Mouse (Mus musculus) liver, embryonic 13.5 days (tissue): ENCODE results near the gene Ddi2. TPM values are rescaled to one million over a fixed set of nuclear protein-coding genes. Genes with fewer than 3 reads are reported as not detected.

Source experiments
- ATAC-seq: fragments of 200-750 bp; cut with Nextera tagmentation; 2 replicates; pipeline ENCODE4 v1.8.0; 2017; ENCODE audit warnings: low read depth, mild to moderate bottlenecking, moderate number of reproducible peaks, moderate library complexity
- DNase-seq: peaks from one replicate; pipeline ENCODE4 v3.0.0; 2022
- H3K27ac ChIP-seq: fragments of 300-500 bp; sonication (generic); 2 replicates; pipeline ENCODE4 v1.5.1; 2015; ENCODE audit warnings: moderate library complexity, mild to moderate bottlenecking, inconsistent platforms
- H3K27me3 ChIP-seq: fragments of 300-500 bp; sonication (generic); 2 replicates; pipeline ENCODE4 v1.6.1; 2015; ENCODE audit warnings: mild to moderate bottlenecking, inconsistent platforms
- H3K36me3 ChIP-seq: fragments of 300-500 bp; sonication (generic); 2 replicates; pipeline ENCODE4 v1.6.1; 2015; ENCODE audit warnings: mild to moderate bottlenecking, inconsistent platforms
- H3K4me1 ChIP-seq: fragments of 300-500 bp; sonication (generic); replicated peaks from 2 replicates; pipeline ENCODE4 v1.6.1; 2015; ENCODE audit warnings: inconsistent platforms
- H3K4me2 ChIP-seq: fragments of 300-500 bp; sonication (generic); 2 replicates; pipeline ENCODE4 v1.6.1; 2015; ENCODE audit warnings: inconsistent platforms, mild to moderate bottlenecking, moderate library complexity
- H3K4me3 ChIP-seq: fragments of 300-500 bp; sonication (generic); replicated peaks from 2 replicates; pipeline ENCODE4 v1.5.1; 2015; ENCODE audit warnings: mild to moderate bottlenecking, inconsistent platforms
- H3K9ac ChIP-seq: fragments of 300-500 bp; sonication (generic); 2 replicates; pipeline ENCODE4 v1.6.1; 2015; ENCODE audit warnings: mild to moderate bottlenecking, inconsistent platforms
- H3K9me3 ChIP-seq: fragments of 300-500 bp; sonication (generic); replicated peaks from 2 replicates; pipeline ENCODE4 v1.6.1; 2016; ENCODE audit warnings: inconsistent platforms
- WGBS: fragments of 180-500 bp; shearing (Covaris S2); methylation state at CpG from one replicate; pipeline ENCODE4 v1.1.7; 2015; ENCODE audit not compliant: insufficient replicate concordance; 5-methylcytosine and 5-hydroxymethylcytosine counted together
- polyA plus RNA-seq: library from polyadenylated mRNA; unstranded; fragments of >200 nt; fragmentation: Nextera tagmentation; extraction: Ambion mirVana; gene quantifications from 2 replicates; pipeline ENCODE4 v1.2.1, GENCODE M21; 2015

Ddi2 gene
- polyA plus RNA-seq, 1 experiment from 2014 or later: 15.0 TPM

DNA sequence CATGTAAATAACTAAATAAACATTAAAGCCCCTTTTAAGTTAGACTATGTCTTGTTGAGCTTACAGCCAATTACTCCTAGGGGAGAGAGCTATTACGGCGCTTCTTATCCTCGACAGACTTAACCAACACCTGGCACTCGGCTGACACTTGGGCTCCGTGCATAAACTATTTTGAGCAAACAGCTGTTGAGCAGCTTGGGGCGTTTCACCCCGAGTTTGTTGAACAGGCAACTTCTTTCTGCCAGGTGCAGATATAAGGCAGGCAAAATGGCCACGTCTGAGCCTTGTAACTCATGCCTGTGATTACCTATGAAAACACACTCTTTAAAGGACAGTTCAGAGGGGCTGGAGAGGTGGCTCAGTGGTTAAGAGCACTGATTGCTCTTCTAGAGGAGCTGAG, 14.8 kb upstream of the Ddi2 start:
- Histone ChIP-seq H3K27ac (no peak overlapping the region), H3K4me3 (no peak overlapping the region), H3K9ac (no peak overlapping the region), H3K36me3 (no peaks in the 10 kb centered on the region), H3K4me1 (peaks cover 40% of the 10 kb centered on the region), H3K9me3 (no peaks in the 10 kb centered on the region), H3K4me2 (no peak overlapping the region), H3K27me3 (no peaks in the 10 kb centered on the region)
- ATAC-seq (no peak), DNase-seq (no peak)
- WGBS: 69% methylated on average over 8 of the region's 8 CpGs

DNA sequence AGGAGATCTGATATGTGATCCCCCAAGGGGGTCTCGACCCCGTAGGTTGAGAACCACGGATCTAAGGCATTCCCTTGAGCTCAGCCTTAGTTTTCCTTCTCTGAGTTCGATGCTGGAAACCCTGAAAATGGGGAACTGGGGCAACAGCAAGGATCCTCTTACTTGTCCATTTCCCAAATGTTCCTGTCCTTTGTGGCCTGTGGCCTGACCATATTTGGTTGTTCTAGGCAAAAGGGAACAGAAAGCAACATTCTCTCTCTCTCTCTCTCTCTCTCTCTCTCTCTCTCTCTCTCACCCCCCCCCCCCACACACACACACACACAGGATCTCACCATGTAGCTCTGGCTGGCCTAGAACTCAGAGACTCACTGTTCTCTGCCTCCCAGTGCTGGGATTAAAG, 13.6 kb upstream of the Ddi2 start:
- ATAC-seq (no peak), DNase-seq (no peak)
- Histone ChIP-seq H3K36me3 (no peaks in the 10 kb centered on the region), H3K4me3 (no peak overlapping the region), H3K4me2 (no peak overlapping the region), H3K27me3 (no peaks in the 10 kb centered on the region), H3K9ac (no peak overlapping the region), H3K4me1 (peaks cover 34% of the 10 kb centered on the region), H3K9me3 (no peaks in the 10 kb centered on the region), H3K27ac (no peak overlapping the region)
- WGBS: 52% methylated on average over 4 of the region's 4 CpGs

GRCm38 (mm10) chr4:141735206-141735560, 12.0 kb upstream of the Ddi2 start:
- peak overlapping the region; percentile 27; the same call in 1 of the 2 replicates for H3K27ac ChIP-seq
- 31% methylated on average over 9 of the region's 9 CpGs for WGBS
- H3K4me2 ChIP-seq: peak overlapping the region; percentile 67
- no peak for DNase-seq
- H3K9ac ChIP-seq: no peak overlapping the region
- peak overlapping the region; percentile 49; the same call in 1 of the 2 replicates for H3K4me3 ChIP-seq
- H3K36me3 ChIP-seq: no peaks in the 10 kb centered on the region
- ATAC-seq: no peak
- H3K4me1 ChIP-seq: peaks cover 37% of the 10 kb centered on the region
- 0 out of 2 replicates have a peak, but pooled peaks cover 5% of the 10 kb centered on the region for H3K27me3 ChIP-seq
- no peaks in the 10 kb centered on the region for H3K9me3 ChIP-seq

DNA sequence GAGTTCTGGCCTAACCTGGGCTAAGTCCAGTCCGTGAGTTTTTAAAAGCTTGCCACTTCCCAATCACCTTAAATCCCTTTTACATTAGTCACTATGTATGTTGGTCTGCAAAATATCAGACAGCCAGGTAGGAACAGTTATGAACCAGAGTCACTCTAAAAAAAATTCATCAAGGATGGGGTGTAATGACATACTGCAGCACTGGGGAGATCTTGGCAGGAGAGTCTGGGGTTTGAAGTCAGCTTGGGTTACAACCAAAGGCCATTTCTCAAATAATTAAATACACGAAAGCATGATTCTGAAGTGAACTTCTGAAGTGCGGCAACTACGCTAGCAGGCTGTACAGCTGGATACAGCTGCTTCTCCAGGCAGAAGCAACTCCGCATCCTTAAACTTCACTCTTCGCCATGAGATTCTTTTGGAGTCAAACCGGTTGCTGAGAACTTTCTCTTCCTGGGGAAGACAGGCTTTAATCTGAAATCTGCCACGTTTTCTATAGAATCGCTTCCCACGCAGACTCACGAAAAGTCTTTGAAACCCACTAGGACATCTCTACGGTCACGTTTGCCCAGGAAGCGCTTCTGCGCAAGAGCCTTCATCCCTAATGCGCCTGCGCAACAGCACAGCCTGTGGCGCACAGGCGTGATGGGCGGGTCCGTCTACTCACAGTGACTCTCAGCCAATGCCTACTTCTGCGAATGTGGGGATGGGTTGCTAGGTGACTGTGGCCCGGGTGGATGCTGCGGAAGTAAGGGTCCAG, 11.4 kb upstream of the Ddi2 start:
- Histone ChIP-seq H3K9me3 (no peaks in the 10 kb centered on the region), H3K4me3 (peak overlapping the region; percentile 49), H3K27ac (peak overlapping the region; percentile 53), H3K9ac (peak overlapping the region; percentile 61; the same call in 1 of the 2 replicates), H3K27me3 (0 out of 2 replicates have a peak, but pooled peaks cover 7% of the 10 kb centered on the region), H3K36me3 (no peaks in the 10 kb centered on the region), H3K4me2 (peak overlapping the region; percentile 67), H3K4me1 (peaks cover 39% of the 10 kb centered on the region)
- WGBS: 10% methylated on average over 24 of the region's 24 CpGs
- DNase-seq: peak; percentile 85
- peak; percentile 92 for ATAC-seq

DNA sequence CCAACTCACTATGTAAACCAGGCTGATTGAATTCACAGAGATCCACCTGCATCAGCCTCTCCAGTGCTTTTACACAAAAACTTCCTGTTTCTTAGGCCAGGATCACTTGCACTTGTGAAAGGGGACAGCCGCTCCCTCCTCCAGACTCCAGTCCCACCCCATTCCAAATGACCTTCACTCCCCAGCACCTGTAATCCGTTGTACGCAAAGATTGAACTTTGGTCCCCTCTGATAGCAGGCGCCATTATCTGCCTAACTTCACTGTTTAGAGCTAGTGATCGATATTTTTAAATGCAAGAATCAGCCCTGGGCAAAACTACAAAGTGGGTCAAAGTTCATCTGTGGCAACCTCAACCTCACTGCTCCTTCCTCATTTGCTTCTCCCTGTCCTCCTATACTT, 8.5 kb upstream of the Ddi2 start:
- no peaks in the 10 kb centered on the region for H3K36me3 ChIP-seq
- peaks cover 7% of the 10 kb centered on the region; the same call in 1 of the 2 replicates for H3K27me3 ChIP-seq
- peaks cover 44% of the 10 kb centered on the region for H3K4me1 ChIP-seq
- ATAC-seq (peak; percentile 24; the same call in 1 of the 2 replicates), DNase-seq (no peak)
- H3K4me3 ChIP-seq: no peak overlapping the region
- H3K9ac ChIP-seq: no peak overlapping the region
- no peaks in the 10 kb centered on the region for H3K9me3 ChIP-seq
- peak overlapping the region; percentile 67 for H3K27ac ChIP-seq
- no peak overlapping the region for H3K4me2 ChIP-seq
- WGBS: 53% methylated on average over 5 of the region's 5 CpGs

- DNase-seq: no peak
- WGBS: 83% methylated on average over 13 of the region's 13 CpGs
- peaks cover 43% of the 10 kb centered on the region for H3K4me1 ChIP-seq
- H3K9ac ChIP-seq: no peak overlapping the region
- no peaks in the 10 kb centered on the region for H3K9me3 ChIP-seq
- no peaks in the 10 kb centered on the region for H3K36me3 ChIP-seq
- no peak overlapping the region for H3K4me3 ChIP-seq
- no peak overlapping the region for H3K27ac ChIP-seq
- no peak overlapping the region for H3K4me2 ChIP-seq
- peaks cover 7% of the 10 kb centered on the region; the same call in 1 of the 2 replicates for H3K27me3 ChIP-seq
- ATAC-seq: no peak
These were observed 7.2 kb upstream of the Ddi2 start for GRCm38 (mm10) chr4:141730401-141730800.

GRCm38 (mm10) chr4:141729266-141729665, 6.0 kb upstream of the Ddi2 start:
- Histone ChIP-seq H3K9ac (no peak overlapping the region), H3K27me3 (peaks cover 7% of the 10 kb centered on the region; the same call in 1 of the 2 replicates), H3K36me3 (no peaks in the 10 kb centered on the region), H3K27ac (peak overlapping the region; percentile 37), H3K9me3 (no peaks in the 10 kb centered on the region), H3K4me2 (no peak overlapping the region), H3K4me1 (peaks cover 43% of the 10 kb centered on the region), H3K4me3 (no peak overlapping the region)
- no peak for DNase-seq
- ATAC-seq: no peak
- WGBS: 78% methylated on average over 3 of the region's 3 CpGs

- H3K36me3 ChIP-seq: peaks cover 5% of the 10 kb centered on the region
- no peak overlapping the region for H3K9ac ChIP-seq
- ATAC-seq (no peak), DNase-seq (no peak)
- no peak overlapping the region for H3K27ac ChIP-seq
- no peak overlapping the region for H3K4me2 ChIP-seq
- H3K4me1 ChIP-seq: peaks cover 58% of the 10 kb centered on the region
- WGBS: 58% methylated on average over 3 of the region's 3 CpGs
- no peak overlapping the region for H3K4me3 ChIP-seq
- H3K27me3 ChIP-seq: peaks cover 7% of the 10 kb centered on the region; the same call in 1 of the 2 replicates
- H3K9me3 ChIP-seq: no peaks in the 10 kb centered on the region
These were observed 2.5 kb upstream of the Ddi2 start for GRCm38 (mm10) chr4:141725738-141726137.

DNA sequence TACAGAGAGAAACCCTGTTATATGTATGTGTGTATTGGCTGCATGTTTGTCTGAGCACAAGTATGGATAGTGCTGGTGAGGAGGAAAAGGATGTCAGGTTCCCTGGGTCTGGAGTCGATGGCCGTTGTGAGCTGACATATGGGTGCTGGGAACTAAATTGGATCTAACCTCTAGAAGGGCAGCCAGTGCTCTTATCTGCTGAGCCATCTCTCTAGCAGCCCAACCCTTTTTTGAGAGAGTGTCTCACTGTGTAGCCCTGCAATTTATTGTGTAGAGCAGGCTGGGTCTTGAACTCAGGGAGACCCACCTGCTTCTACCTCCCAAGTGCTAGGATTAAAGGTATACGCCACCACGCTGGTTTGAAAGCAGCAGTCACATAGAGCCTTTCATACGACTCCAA, 2.1 kb upstream of the Ddi2 start:
- Histone ChIP-seq H3K4me1 (peaks cover 58% of the 10 kb centered on the region), H3K4me2 (no peak overlapping the region), H3K27me3 (peaks cover 2% of the 10 kb centered on the region; the same call in 1 of the 2 replicates), H3K27ac (peak overlapping the region; percentile 52; the same call in 1 of the 2 replicates), H3K4me3 (no peak overlapping the region), H3K9ac (no peak overlapping the region), H3K9me3 (peaks cover 1% of the 10 kb centered on the region; the same call in 1 of the 2 replicates), H3K36me3 (peaks cover 9% of the 10 kb centered on the region)
- ATAC-seq: no peak
- DNase-seq: no peak
- WGBS: 72% methylated on average over 5 of the region's 5 CpGs

DNA sequence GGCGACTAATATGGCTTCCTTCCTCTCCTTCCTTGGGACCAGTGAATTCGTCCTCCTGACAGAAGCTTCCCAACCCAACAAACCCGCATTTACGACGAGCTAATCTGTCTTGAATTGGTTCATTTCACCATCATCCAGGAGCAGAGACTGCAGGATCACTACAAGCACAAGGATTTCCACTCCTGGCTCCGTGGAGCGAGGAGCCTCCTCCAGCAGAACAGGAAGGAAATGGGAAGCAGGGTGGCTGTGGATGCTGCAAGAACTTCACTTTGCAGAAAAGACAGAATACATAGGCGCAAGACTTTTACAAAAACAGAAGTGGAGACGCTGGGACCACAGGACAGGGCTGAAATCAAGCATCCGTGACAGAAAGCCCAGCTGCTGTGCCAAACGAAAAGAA, 1.4 kb upstream of the Ddi2 start:
- H3K36me3 ChIP-seq: peaks cover 16% of the 10 kb centered on the region
- H3K27ac ChIP-seq: peak overlapping the region; percentile 52
- ATAC-seq (no peak), DNase-seq (no peak)
- H3K4me3 ChIP-seq: no peak overlapping the region
- H3K4me1 ChIP-seq: peaks cover 62% of the 10 kb centered on the region
- no peak overlapping the region for H3K9ac ChIP-seq
- no peaks in the 10 kb centered on the region; the same call in 1 of the 2 replicates for H3K27me3 ChIP-seq
- peak overlapping the region; percentile 15; the same call in 1 of the 2 replicates for H3K4me2 ChIP-seq
- peaks cover 4% of the 10 kb centered on the region; the same call in 1 of the 2 replicates for H3K9me3 ChIP-seq
- WGBS: 44% methylated on average over 11 of the region's 11 CpGs

DNA sequence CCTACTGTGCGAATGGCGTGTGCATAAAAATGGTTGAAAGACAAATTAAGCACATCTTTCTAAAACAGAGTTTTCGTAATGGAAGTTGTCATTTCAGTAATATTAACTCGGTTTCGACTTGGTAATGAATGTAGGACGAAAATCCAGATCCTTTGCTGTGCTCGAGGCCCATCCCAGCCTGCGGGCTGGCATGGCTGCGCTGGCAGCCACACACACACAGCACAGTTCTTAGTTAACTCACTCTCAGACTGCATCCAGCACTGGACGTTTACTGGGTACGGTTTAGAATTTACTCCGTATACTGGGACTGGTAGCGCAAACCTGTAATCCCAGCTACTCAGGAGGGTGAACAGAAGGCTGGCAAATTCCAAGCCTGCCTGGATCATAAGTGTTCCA, 452 bp upstream of the Ddi2 start:
- Histone ChIP-seq H3K27ac (peak overlapping the region; percentile 97), H3K4me3 (peak overlapping the region; percentile 99), H3K4me1 (peaks cover 70% of the 10 kb centered on the region), H3K36me3 (peaks cover 23% of the 10 kb centered on the region), H3K4me2 (peak overlapping the region; percentile 92), H3K9me3 (peaks cover 4% of the 10 kb centered on the region; the same call in 1 of the 2 replicates), H3K9ac (peak overlapping the region; percentile 99), H3K27me3 (no peaks in the 10 kb centered on the region)
- DNase-seq: no peak
- WGBS: 12% methylated on average over 13 of the region's 13 CpGs
- ATAC-seq: peak; percentile 44
